Mouse (Mus musculus): ENCODE results near the gene D330045A20Rik. TPM values are rescaled to one million over a fixed set of nuclear protein-coding genes. Genes with fewer than 3 reads are reported as not detected.
"Not testable (repeated sequence)": the region's sequence is repeated elsewhere in the genome, so short reads cannot be mapped to it uniquely, and the experiment has no call there.

D330045A20Rik gene
- total RNA-seq (2021), result 1 to 10 TPM in 1 of 2 experiments, under 1 TPM in 1; 0.91 to 1.1 TPM

DNA sequence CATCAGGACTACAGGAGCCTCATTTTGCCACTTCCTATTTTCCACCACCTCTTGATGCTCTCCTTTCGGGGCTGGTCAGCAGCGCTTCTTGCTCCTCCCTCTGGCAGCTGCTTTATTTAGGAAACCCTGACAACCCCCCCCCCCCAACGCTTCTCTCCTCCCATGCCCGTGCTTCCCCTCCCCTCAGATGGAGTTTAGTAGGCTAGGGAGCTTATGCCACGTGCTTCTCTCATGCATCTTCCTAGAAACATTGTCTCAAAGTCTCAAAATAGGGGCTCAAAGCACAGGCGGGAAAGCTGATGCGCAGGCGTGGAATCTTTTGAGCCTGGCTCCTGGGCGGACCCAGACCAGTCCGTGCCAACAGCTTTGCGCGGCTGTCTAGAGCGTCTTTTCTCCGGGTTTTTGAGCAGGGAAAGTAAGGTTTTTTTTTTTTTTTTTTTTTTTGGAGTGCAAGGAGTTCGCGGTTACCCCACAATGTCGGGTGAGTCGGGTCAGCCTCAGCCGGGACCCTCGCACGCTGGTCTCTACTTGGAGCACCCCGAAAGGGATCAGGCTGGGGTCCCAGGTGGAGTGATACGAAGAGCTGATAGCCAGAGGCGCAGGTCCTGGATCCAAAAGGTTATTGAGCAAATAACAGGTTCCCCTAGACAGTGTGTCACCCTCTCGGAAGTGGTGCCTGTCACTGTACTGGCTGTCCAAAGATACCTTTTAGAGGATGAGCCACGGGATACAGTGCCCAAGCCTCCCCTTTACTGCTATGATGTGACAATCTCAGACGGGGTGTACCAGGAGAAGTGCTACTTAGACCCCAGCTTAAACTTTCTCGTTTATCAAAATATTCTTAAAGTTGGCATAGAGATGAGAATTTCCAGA, at the start of gene D330045A20Rik:
D330045A20Rik (plus strand) TSS at position 346 of the 873 bp plus-strand sequence.
- intact Hi-C loops (cut with DNase I), result no loop called here
- peak; percentile 25 for DNase-seq

DNA sequence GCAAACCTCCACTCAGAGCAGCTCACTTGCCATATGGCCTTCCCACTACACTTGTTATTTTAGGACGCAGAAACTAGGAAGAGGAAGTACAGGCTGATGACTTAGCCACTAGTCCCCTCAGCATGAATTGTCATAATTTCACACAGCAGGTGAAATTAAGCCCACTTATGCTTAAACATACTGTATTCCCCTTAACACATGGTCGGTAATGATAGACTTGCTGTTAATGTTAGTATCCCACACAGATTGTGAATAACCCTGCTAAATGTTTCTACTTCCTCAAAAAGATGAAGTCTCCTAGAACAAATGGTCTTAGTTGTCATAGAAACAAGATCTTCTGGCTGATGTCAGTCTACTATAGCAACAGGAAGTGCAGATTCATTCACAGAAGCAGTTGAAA, 47.6 kb upstream of the D330045A20Rik start:
- intact Hi-C loops (cut with DNase I), result no loop called here
- no peak for DNase-seq

DNA sequence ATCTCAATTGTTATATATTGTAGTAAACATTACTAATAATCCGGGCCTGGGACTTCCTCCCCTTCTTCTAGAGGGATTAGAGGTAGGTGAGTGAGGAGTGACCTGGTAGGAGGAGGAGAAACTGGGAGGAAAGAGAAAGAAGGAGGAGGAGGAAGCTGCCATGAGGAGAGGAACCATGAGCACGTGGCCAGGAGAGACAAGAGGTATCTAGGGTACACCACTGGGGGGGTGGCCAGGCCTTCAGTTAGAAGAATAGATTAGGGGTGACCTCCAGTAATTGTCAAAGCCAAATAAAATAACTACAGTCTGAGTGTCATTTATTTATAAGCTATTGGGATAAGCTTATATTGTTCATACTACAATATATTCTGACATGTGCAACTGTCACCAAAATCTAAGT, 45.0 kb upstream of the D330045A20Rik start:
- intact Hi-C loops (cut with DNase I), result no loop called here
- no peak for DNase-seq

GRCm38 (mm10) chrX:139441057-139441456, 39.1 kb upstream of the D330045A20Rik start:
- intact Hi-C loops (cut with DNase I); DNase-seq: not testable (repeated sequence)

GRCm38 (mm10) chrX:139456812-139457211, 23.4 kb upstream of the D330045A20Rik start:
- no peak for DNase-seq
- intact Hi-C loops (cut with DNase I), result no loop called here

DNA sequence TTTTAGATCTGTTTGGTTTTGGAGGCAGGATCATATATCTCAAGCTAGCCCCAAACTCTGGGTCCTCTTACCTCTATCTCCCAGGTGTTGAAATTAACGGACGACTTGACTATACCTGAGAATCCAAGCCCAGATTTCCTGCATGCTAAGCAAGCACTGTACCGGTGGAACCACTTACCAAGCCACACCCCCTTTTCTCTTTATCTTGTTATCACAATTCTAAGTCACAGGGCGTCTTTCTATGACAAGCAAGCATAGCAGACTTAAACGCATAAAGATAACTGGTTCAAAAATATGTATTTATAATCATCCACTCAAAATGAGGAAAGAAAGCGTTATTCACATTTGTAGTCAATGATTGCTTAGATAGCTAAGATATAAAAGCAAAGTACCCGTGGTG, 1.9 kb downstream of the D330045A20Rik start:
- no peak for DNase-seq
- intact Hi-C loops (cut with DNase I), result no loop called here

DNA sequence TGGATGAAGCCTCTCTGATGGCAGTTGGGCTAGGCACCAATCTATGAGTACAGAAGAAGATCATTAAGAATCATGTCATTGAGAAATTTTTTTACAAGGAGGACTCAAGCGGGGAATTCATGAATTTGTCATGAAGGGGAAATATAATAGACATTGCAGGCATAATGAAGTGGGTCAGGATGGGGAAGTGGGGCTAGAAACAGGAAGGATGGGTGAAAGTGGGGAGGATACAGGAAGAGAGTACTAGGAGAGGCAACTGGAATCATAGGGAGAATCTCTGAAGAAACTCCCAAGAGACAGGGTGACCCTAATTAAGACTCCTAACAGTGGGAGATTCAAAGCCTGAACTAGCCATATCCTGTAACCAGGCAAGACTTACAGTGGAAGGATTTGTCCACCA, 4.8 kb downstream of the D330045A20Rik start:
- DNase-seq, result no peak
- intact Hi-C loops (cut with DNase I), result no loop called here

DNA sequence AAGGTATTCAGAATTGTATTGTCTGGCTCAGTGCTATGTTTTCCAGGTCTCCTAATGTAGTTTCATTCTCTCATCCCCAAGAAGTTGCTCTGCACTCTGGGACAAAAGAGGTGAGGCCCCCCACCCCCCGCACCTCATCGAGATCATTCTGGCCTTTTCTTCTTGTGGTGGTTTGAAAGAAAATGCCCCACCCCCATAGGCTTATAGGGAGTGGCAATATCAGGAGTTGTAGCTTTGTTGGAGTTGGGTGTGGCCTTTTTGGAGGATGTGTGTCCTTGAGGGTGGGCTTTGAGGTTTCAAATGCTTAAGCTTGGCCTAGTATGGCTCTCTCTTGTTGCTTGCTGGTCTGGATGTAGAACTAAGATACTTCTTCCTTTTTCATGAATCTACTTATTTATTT, 36.0 kb downstream of the D330045A20Rik start:
- intact Hi-C loops (cut with DNase I), result no loop called here
- no peak for DNase-seq

GRCm38 (mm10) chrX:139519251-139519650, 39.1 kb downstream of the D330045A20Rik start:
- DNase-seq, result no peak
- intact Hi-C loops (cut with DNase I), result no loop called here

- intact Hi-C loops (cut with DNase I), result no loop called here
- DNase-seq, result no peak
Measured at GRCm38 (mm10) chrX:139524303-139525091, 44.3 kb downstream of the D330045A20Rik start.

DNA sequence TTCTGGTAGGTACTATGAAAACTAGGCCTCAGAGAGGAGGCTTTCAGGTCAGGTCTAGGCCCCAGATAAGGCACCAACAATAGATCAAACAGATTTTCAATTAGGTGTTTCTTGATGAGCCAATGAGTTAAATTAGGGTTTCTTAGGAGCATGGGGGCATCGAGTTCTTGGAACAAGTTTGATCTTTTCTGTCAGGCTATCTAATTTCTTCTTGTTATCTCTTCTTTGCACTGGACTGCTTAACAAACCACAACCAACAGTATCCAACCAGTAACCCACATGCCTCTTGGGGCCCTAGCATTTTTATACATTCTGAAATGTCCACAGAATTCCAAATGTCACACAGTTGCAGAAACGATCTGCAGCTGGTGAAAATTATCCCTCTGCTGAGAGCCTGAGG, 45.6 kb downstream of the D330045A20Rik start:
- intact Hi-C loops (cut with DNase I), result no loop called here
- DNase-seq, result no peak

DNA sequence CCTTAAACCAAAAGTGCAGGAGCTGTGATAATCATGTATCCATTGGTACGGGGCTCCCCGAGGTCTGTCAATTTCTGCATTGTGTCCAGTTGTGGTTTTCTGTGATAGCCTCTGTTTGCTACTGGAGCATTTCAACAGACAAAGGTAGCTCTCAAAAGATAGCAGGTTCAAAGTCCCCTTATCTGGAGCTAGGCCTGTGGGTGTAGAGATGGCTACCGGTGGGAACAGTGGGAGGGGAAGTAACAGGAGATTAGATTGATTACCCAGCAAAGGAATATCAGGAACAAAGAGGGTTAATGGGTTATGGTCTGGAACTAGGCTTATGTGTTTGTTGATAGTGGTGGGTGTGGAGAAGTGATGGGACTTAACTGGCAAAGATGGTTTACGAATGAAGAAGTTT, 46.8 kb downstream of the D330045A20Rik start:
- no peak for DNase-seq
- intact Hi-C loops (cut with DNase I), result no loop called here

DNA sequence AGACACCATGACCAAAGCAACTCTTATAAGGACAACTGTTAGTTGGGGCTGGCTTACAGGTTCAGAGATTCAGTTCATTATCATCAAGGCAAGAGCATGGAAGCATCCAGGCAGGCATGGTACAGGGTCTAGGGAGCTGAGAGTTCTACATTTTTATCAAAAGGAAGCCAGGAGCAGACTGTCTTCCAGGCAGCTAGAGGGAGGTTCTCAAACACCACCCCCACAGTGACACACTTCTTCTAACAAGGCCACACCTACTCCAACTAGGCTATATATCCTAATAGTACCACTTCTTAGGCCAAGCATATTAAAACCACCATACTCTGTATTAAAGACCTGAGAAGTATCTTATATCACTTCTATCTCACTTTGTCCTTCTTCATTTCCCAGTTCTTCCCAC, 49.5 kb downstream of the D330045A20Rik start:
- DNase-seq, result no peak

GRCm38 (mm10) chrX:139532293-139532692, 52.1 kb downstream of the D330045A20Rik start:
- intact Hi-C loops (cut with DNase I), result no loop called here
- no peak for DNase-seq

More for the DNA sequence above, 49.5 kb downstream of the D330045A20Rik start:
- intact Hi-C loops (cut with DNase I), result no loop called here

DNA sequence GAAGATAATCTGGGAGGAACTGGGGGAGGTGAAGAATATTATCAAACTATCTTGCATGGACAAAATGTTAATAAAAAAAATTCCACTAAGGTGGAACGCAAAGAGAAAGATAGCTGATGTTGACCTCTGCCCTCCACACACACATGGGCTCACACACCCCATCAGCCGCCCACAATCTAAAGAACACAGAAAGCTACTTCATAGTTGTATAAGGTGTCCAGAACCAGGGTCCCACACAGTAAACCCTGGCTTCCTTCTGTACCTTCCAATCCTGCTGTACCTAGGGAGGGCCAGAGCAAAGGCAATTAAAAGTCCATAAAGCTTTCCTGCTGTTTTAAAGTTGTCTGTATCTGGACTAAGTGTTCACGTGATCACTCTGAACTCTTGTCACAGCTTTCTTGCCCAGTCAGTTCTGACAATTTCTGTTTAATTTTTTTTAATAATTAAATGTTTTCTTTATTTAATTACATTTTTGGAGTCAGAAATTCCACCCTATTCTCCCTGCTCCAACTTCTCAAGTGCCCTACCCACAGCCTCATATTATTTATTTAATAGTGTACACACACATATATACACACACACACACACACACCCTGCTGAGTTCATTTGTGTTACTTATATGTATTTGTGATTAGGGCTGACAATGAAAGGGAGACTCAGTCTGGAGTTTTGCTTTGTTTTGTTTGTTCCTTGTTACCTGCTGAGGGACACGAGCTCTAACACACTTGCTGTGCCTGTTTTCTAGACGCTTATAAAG, 57.7 kb downstream of the D330045A20Rik start:
- intact Hi-C loops (cut with DNase I), result no loop called here
- no peak for DNase-seq

DNA sequence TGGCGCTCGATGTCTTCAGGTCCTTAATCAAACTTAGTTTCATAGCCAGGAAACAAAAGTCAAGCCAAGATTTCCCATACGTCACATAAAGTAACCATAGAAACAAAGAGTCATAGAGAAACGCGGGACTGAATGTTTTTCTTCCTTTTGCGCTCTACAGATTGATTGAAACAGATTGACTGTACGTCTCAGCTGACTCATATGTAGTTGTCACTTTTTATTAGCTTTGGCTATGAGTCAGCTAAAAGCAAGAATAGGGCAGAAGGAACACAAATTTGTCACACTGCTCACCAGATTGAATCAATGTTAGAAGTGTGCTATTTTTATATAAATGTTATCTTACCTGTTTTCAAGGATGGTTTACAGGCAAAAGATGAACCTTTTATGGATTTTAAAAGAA, 63.6 kb downstream of the D330045A20Rik start:
- intact Hi-C loops (cut with DNase I), result no loop called here
- DNase-seq, result no peak

DNA sequence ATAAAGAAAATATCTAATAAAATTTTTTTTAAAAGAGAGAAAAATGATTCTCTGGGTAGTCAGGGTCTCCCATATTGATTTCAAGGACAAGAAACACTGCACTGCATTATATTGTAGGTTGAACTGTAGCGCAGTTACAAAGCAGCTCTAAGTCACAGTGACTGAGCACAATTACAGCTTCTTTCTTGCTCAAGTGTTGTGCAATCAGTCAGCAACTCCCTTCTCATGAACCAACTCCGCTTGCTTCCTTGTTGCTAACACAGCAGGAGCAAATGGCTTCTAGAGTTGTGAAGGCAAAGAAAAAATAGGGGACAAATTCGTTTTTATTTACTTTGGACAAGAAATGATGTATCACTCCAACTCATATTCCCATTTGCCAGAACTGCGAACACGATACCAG, 70.3 kb downstream of the D330045A20Rik start:
- DNase-seq, result no peak
- intact Hi-C loops (cut with DNase I), result no loop called here

DNA sequence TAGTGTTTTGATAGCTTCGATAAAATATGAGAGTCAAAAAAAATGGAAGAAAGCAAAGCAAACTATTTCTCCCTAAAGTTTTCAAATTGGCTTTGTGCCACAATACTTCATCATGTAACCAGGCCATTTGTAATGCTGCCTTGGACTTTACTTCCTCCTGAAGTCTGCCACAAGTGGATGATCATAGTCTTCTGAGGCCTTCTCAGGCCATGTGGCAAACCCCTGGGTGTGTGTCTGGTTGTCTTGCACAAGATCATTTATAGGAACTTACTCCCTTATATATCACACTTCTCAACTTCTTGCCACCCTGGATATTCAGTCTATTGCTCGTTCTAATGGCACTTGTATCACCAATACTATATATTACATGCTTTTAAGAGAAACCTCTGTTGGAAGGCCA, 71.9 kb downstream of the D330045A20Rik start:
- intact Hi-C loops (cut with DNase I), result no loop called here
- DNase-seq, result no peak

GRCm38 (mm10) chrX:139562255-139562924, 82.2 kb downstream of the D330045A20Rik start:
- intact Hi-C loops (cut with DNase I), result no loop called here
- DNase-seq, result no peak

GRCm38 (mm10) chrX:139562925-139563461, 82.8 kb downstream of the D330045A20Rik start, which contains the start of gene Rnf128:
TSS of gene Rnf128 (plus strand) at chrX:139563316.
- intact Hi-C loops (cut with DNase I), result no loop called here
- no peak for DNase-seq

Measured in left cerebral cortex, postnatal 4 days (tissue).